Mouse (Mus musculus) liver, embryonic 14.5 days (tissue): ENCODE results near the gene Ranbp3l.

Experiments
- CTCF ChIP-seq: IDR thresholded peaks from 2 replicates; pipeline ENCODE4 v1.5.1; 2016; ENCODE audit warnings: antibody characterized with exemption, low read depth, control low read depth
- EP300 ChIP-seq: IDR thresholded peaks from 2 replicates; pipeline ENCODE4 v1.6.1; 2016; ENCODE audit warnings: antibody characterized with exemption, low read depth

GRCm38 (mm10) chr15:9088683-9089072 lies 120.9 kb downstream of the Ranbp3l start:
- TF ChIP-seq CTCF (no peak), EP300 (no peak)
